Mouse (Mus musculus) CD4-positive, CD25-positive, alpha-beta regulatory T cell, adult 4 months (primary cell): Measurements from ENCODE around the gene Mief1. TPM values are rescaled to one million over a fixed set of nuclear protein-coding genes. Genes with fewer than 3 reads are reported as not detected.

Source experiments
- ATAC-seq: one replicate; pipeline ENCODE4 v1.8.0; 2017
- polyA plus RNA-seq, 2 experiments: library from polyadenylated mRNA; unstranded; fragments of 100-300 nt; shearing (Covaris generic); gene quantifications; one replicate each; pipeline ENCODE4 v1.2.1; 2017

Gene Mief1
- polyA plus RNA-seq, 2 experiments from 2014 or later: 33.6 to 42.7 TPM

- ATAC-seq: no peak
These were observed 5.6 kb upstream of the Mief1 start for GRCm38 (mm10) chr15:80228071-80228800.

GRCm38 (mm10) chr15:80232331-80232730 lies 1.5 kb upstream of the Mief1 start:
- ATAC-seq: no peak

- no peak for ATAC-seq
These were observed 765 bp upstream of the Mief1 start for GRCm38 (mm10) chr15:80233053-80233452.

GRCm38 (mm10) chr15:80235535-80235934 lies 1.7 kb downstream of the Mief1 start, which contains the start of gene AC140267.1:
AC140267.1 (plus strand) TSS chr15:80235835.
- no peak for ATAC-seq

- ATAC-seq: no peak
These were observed 14.3 kb downstream of the Mief1 start for GRCm38 (mm10) chr15:80248135-80248534.

GRCm38 (mm10) chr15:80248596-80248995 lies 14.8 kb downstream of the Mief1 start:
- ATAC-seq: no peak

GRCm38 (mm10) chr15:80249672-80250071 lies 15.9 kb downstream of the Mief1 start:
- no peak for ATAC-seq

DNA sequence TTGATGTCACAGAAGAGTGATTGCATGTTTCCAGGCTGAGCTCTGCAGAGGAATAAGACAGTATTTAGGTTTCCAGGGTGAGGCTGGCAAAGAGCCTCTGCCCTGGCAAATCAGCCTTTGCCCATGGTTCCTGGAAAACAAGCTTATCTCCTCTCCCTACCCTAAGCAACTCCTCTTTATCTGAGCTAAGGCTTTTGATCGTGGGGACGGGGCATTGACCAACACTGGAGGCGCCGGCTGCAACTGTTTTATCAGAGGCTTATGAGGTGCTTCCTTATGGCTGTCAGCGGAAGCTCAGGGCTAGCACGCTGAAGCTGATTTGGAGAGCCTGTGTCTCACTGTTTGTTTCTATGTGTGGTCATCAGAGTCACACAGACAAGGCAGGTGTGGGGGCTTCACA lies 16.8 kb downstream of the Mief1 start:
- ATAC-seq: no peak

DNA sequence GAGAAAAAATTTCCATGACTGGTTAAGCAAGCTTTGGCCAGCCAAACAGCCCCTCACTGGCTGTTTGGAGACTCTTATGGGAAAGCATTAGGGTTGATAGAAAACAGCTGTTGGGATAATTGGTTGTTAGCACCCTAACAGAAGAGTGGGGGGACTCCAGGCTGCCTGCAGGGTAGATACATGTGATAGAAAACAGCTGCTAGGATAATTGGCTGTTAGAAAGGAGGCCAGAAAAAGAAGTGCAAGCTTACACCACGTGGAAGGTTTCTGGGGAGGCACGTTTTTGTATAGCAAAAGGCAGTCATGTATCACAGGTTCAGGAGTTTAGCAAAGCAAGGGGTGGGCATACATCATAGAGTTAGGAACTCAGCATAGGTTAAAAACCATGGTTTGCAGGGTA lies 19.7 kb downstream of the Mief1 start:
- no peak for ATAC-seq

DNA sequence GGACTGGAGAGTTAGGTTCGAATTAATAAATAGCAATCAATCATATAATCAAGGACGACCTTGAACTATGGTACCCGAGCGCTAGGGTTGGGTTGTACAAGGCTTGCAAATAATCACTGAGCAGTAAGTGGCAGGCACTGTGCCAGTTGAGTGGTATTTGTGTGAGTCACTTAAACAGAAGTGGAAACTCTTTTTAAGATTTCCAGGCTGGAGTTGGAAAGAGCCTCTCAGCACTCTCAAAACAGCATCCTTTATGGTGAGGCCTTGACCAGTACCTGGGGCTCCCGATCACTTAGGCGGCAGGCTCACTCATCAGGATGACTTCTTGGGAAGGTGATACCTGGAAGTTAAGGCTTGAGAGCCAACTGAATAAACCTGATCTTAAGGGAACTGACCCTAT lies 20.4 kb downstream of the Mief1 start:
- ATAC-seq: no peak

DNA sequence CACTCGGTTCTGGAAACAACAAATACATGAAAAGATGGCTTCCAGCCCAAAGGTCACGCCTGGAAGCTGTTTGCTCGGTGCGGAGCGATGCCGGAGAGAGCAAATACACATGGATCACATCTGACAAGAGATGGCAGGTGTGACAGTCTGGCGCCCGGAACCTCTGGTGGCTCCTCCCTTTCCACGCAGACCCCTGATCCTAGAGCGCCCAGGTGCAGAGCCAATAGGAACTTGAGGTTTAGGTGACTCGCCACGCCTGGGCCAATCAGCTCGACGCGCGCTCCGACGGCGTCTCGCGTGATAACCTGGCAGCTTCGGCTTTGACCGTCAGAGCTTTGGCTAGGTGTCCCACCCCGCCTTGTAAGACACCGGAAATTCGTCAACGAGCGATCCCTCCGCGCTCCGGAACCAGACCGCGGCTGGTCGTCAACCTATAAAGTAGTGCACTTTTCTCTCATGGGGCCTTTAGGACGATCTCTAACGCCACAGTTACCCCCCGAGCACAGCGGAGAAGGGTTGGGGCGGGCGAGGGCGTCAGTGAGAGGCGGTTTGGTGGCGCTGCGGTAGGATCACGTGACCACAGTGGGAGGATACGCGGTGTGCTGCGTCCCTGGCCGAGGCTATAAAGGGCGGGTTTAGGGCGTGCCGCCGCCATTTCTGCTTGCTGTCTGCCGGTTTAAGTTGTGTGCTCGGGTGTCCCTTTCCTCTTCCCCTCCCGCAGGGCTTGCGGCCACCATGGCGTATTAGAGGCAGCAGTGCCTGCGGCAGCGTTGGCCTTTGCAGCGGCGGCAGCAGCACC lies 21.2 kb downstream of the Mief1 start, which contains the start of gene Atf4:
Gene Atf4, plus strand, starts transcription at position 338 of the 799 bp plus-strand sequence.
- ATAC-seq: peak; percentile 91

DNA sequence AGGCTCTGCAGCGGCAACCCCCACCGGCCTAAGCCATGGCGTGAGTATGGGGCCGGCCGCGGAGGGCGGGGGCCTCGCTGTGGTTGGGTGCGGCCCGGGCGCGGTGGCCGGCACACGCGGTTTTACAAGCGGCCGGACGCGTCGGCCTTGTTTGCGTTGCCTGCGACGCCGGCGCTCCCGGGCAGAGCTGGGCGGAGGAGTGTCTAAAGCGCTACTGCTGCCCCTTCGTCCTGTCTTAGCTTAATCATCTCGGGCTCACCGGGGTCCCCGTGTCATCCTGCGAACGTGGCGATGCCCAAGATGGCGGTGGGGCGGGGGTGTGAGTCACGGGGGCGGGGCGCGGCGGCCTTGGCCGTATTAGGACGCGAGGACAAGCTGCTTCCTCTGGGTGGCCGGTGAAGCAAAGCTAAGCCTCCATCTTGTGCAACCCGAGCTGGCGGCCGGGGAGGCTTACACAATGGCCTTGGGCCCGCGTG lies 21.9 kb downstream of the Mief1 start:
- no peak for ATAC-seq

DNA sequence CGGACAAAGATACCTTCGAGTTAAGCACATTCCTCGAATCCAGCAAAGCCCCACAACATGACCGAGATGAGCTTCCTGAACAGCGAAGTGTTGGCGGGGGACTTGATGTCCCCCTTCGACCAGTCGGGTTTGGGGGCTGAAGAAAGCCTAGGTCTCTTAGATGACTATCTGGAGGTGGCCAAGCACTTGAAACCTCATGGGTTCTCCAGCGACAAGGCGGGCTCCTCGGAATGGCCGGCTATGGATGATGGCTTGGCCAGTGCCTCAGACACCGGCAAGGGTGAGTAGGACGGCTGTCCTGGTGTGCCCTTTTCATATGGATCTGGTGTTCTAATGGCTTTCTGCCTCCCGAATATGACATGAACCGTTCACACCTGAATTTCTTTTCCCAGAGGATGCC lies 22.4 kb downstream of the Mief1 start:
- ATAC-seq: no peak

GRCm38 (mm10) chr15:80256656-80257601 lies 23.1 kb downstream of the Mief1 start:
- ATAC-seq: no peak

GRCm38 (mm10) chr15:80257602-80258239 lies 23.9 kb downstream of the Mief1 start:
- ATAC-seq: no peak

GRCm38 (mm10) chr15:80258240-80259170 lies 24.7 kb downstream of the Mief1 start:
- no peak for ATAC-seq

DNA sequence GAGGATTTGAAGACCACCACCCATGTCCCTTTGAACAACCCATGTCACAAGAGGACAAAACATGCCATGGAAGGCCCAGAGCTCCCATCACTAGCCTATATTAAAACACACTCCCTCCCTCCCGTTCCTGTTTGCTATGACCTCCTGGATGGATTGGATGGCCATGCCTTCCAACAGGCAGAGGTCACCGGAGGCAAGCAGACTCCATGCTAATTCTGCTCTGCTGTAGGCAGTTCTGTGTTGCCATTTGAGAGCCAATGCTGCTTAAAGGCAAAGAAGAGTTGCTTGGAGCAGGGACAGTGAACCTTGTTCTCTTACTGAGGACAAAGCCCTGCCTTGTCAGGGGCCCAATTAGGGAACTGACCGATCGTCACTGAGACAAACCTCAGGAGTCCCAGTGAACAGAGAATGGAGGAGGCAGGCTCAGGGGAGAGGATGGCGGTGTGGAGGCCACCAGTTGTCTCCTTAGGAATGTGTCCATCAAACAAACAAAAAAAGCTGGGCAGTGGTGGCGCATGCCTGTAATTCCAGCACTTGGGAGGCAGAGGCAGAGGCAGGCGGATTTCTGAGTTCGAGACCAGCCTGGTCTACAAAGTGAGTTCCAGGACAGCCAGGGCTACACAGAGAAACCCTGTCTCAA lies 25.7 kb downstream of the Mief1 start:
- ATAC-seq: no peak

DNA sequence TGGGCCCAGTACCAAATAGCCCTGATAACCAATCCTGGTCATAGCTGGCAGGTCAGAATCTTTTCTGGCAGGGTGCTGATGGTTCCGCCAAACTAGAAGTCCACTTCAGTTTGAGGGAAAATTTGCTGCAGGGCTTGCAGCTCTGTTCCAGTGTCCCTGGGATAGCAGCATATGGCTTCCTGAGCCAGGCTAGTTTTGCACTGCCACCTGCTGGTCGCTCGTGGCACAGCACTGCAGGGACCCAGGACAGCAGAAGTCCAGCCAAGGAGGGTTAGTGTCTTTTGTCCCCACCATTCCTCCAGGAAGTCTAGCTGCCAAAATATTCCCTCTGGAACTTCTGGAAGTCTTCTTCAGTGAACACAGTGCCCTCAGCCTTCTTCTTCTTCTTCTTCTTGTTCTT lies 26.9 kb downstream of the Mief1 start:
- ATAC-seq: no peak

- no peak for ATAC-seq
These were observed 27.3 kb downstream of the Mief1 start for GRCm38 (mm10) chr15:80261100-80261499.
